Mouse (Mus musculus): ENCODE measurements around the gene Ctdspl2. TPM values are rescaled to one million over a fixed set of nuclear protein-coding genes. Genes with fewer than 3 reads are reported as not detected.
"Not testable (repeated sequence)": the region's sequence is repeated elsewhere in the genome, so short reads cannot be mapped to it uniquely, and the experiment has no call there.

Ctdspl2 gene
- polyA plus RNA-seq, 1 experiment, result 49.9 TPM

DNA sequence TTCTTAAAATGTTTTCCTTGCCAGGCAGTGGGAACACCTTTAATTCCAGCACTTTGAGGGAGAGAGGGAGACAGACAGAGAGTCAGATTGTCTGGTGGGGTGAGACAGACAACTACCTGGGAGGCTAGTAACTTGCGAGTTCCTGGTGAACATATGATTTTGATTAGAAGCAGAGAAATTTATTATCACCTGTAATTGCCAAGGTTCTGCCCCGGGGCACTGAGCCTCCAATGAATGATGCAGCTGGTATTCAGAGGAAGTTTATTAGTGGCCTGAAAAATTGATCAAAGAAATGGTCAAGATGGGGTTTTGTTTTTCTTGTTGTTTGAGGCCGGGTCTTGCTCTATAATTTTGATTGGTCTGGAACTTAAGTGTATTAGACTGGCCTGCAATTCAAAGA, 53.0 kb downstream of the Ctdspl2 start:
- Histone ChIP-seq H3K4me1 (ENCODE audit: control insufficient read depth, insufficient read depth, low read length) (no peaks in the 10 kb centered on the region), H3K27ac (ENCODE audit: insufficient read depth, low read length) (no peak overlapping the region), H3K4me3 (ENCODE audit: insufficient read depth, low read length) (no peak overlapping the region)
- no peak for TF ChIP-seq CTCF (IDR thresholded peaks at IDR 0.05; ENCODE audit: borderline replicate concordance, insufficient read depth, low read length)
- no peak for TF ChIP-seq POLR2A (IDR thresholded peaks at IDR 0.05; ENCODE audit: low read depth, low read length)

DNA sequence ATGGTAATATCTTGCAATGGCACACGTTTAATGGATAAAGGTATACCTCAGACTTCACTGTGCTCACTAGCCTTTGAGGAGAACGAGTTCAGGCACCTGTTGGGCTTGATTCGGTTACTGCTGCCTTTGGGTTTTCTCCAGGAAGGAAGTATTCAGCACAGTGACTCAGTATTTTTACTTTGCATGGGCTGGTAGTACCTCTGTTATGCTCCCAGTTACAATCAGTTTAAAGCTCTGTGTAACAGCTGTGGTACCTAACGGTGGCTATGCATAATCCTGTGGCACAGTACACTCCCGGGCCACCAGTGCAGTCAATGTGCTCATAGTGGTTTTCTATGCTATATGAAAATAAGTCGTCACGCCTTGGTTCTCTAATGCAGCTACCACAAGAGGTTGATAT, 55.6 kb downstream of the Ctdspl2 start:
- no peak overlapping the region for H3K4me3 ChIP-seq (ENCODE audit: insufficient read depth, low read length)
- H3K4me1 ChIP-seq (ENCODE audit: control insufficient read depth, insufficient read depth, low read length), result no peaks in the 10 kb centered on the region
- TF ChIP-seq CTCF (IDR thresholded peaks at IDR 0.05; ENCODE audit: borderline replicate concordance, insufficient read depth, low read length), result no peak
- TF ChIP-seq POLR2A (IDR thresholded peaks at IDR 0.05; ENCODE audit: low read depth, low read length), result no peak
- H3K27ac ChIP-seq (ENCODE audit: insufficient read depth, low read length), result no peak overlapping the region

DNA sequence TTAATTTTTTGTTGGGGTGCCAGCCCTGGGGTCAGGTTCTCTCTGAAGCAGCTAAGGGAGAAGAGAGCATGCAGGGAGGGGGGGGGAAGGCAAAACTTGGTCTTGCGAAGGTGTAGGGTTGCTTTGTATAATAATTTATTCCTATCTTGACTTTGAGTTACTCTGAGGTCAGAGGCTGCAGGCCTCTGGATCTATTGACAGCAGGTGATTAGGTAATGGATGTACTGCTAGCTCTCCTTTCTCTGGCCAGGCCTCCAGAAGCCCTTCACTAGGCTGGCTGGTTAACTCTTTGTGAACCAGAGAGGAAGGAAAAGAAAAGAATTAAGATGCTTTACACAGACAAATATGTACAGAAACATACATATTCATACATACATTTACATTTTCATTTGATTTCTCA, 62.9 kb downstream of the Ctdspl2 start:
- TF ChIP-seq CTCF (IDR thresholded peaks at IDR 0.05; ENCODE audit: borderline replicate concordance, insufficient read depth, low read length) (no peak), POLR2A (IDR thresholded peaks at IDR 0.05; ENCODE audit: low read depth, low read length) (no peak)
- H3K4me3 ChIP-seq (ENCODE audit: insufficient read depth, low read length), result no peak overlapping the region
- H3K27ac ChIP-seq (ENCODE audit: insufficient read depth, low read length), result no peak overlapping the region
- no peaks in the 10 kb centered on the region for H3K4me1 ChIP-seq (ENCODE audit: control insufficient read depth, insufficient read depth, low read length)

DNA sequence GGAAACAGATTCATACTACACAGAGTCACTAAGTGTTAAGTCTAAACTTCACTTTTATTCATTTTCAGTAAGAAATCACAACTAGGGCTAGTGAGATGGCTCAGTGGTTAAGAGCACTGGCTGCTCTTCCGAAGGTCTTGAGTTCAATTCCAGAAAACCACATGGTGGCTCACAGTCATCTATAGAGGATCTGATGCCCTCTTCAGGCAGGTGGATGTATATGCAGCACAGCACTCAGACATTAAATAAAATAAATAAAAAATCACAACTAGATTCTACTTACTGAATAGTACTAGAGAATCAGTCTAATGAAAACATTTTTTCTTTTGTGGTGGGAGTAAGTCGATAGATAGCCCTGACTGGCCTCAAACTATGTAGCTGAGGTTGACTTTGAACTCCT, 66.5 kb downstream of the Ctdspl2 start:
- no peaks in the 10 kb centered on the region for H3K4me1 ChIP-seq (ENCODE audit: control insufficient read depth, insufficient read depth, low read length)
- H3K27ac ChIP-seq (ENCODE audit: insufficient read depth, low read length), result no peak overlapping the region
- no peak overlapping the region for H3K4me3 ChIP-seq (ENCODE audit: insufficient read depth, low read length)
- no peak for TF ChIP-seq POLR2A (IDR thresholded peaks at IDR 0.05; ENCODE audit: low read depth, low read length)
- no peak for TF ChIP-seq CTCF (IDR thresholded peaks at IDR 0.05; ENCODE audit: borderline replicate concordance, insufficient read depth, low read length)

- not testable (repeated sequence) for H3K4me1 ChIP-seq (ENCODE audit: control insufficient read depth, insufficient read depth, low read length); H3K27ac ChIP-seq (ENCODE audit: insufficient read depth, low read length); H3K4me3 ChIP-seq (ENCODE audit: insufficient read depth, low read length)
Measured at GRCm38 (mm10) chr2:122027091-122027490, 71.3 kb downstream of the Ctdspl2 start.

- peak within 1 kb of the TSS; percentile 81 for H3K27ac ChIP-seq (ENCODE audit: insufficient read depth, low read length)
- H3K4me1 ChIP-seq (ENCODE audit: control insufficient read depth, insufficient read depth, low read length), result no peaks in the 10 kb centered on the region
- no peak for TF ChIP-seq CTCF (IDR thresholded peaks at IDR 0.05; ENCODE audit: borderline replicate concordance, insufficient read depth, low read length)
- TF ChIP-seq POLR2A (IDR thresholded peaks at IDR 0.05; ENCODE audit: low read depth, low read length), result peak; percentile 100
- peak within 1 kb of the TSS; percentile 72 for H3K4me3 ChIP-seq (ENCODE audit: insufficient read depth, low read length)
Measured at GRCm38 (mm10) chr2:122027862-122028755, 72.3 kb downstream of the Ctdspl2 start, which contains the start of gene Eif3j1. TSS of gene Eif3j1 (plus strand) at chr2:122028546.

DNA sequence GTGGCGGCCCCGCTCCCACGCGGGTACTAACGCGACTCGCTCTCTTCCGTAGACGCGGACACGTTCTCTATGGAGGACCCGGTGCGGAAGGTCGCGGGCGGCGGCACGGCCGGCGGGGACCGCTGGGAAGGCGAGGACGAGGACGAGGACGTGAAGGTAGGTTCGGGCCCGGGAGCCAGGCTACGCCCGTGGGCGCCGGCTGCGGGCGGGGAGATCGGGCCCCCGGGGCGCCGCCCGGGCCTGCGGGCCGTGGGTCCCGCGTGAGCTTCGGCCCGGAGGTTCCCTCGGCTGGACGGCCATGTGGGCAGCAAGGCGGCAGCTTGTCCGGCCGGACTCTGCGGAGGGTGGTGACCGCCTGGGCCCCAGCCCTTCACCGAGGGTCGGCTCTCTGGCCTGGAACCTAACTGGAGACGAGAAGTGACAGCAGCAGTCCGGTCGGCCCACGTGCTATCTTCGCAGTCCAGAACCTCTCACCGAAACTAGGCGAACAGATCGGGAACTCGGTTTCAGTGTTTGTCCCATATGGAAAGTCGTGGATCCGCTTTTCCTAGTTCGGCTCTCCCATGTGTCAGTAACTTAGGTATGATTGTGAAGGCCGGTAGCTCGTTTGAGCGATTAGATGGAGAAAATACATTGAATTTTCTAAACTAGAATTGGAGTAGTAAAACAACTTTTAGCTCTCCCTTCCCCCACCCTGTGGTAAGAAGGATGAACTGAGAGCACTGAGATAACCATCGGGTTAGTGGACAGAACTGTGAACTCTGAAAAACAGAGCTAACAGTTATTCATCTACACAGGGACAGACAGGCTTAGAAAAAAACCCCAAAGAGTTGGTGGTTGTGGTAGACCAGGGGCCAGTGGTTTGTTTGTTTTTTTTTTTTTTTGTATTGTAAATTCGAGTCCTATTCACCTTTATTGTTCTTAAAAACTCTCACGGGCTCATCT, 73.2 kb downstream of the Ctdspl2 start:
- no peak for TF ChIP-seq CTCF (IDR thresholded peaks at IDR 0.05; ENCODE audit: borderline replicate concordance, insufficient read depth, low read length)
- no peak for TF ChIP-seq POLR2A (IDR thresholded peaks at IDR 0.05; ENCODE audit: low read depth, low read length)
- Histone ChIP-seq H3K4me1 (ENCODE audit: control insufficient read depth, insufficient read depth, low read length) (no peaks in the 10 kb centered on the region), H3K27ac (ENCODE audit: insufficient read depth, low read length) (peak overlapping the region; percentile 24), H3K4me3 (ENCODE audit: insufficient read depth, low read length) (peak overlapping the region; percentile 72)

- Histone ChIP-seq H3K4me3 (ENCODE audit: insufficient read depth, low read length) (no peak overlapping the region), H3K4me1 (ENCODE audit: control insufficient read depth, insufficient read depth, low read length) (no peaks in the 10 kb centered on the region), H3K27ac (ENCODE audit: insufficient read depth, low read length) (no peak overlapping the region)
- TF ChIP-seq CTCF (IDR thresholded peaks at IDR 0.05; ENCODE audit: borderline replicate concordance, insufficient read depth, low read length) (no peak), POLR2A (IDR thresholded peaks at IDR 0.05; ENCODE audit: low read depth, low read length) (no peak)
Measured at GRCm38 (mm10) chr2:122031970-122032369, 76.2 kb downstream of the Ctdspl2 start.

DNA sequence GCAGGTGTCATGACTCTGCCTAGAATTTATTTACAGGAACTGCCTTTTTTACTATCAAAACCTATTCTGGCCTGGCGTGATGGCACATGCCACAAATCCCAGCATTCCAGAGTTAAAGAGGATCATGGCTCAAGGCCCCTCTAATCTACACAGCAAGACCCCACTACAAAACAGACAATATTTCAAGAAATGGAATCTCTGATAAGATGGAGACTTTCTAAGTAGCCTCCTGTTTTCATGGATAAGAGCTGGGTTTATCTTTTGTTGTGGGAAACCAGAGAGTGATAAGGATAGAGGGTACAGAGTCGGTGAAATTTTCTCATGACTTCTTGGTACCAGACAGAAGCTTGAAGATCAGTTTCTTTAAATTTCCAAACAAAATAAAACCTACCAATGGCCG, 80.3 kb downstream of the Ctdspl2 start:
- TF ChIP-seq CTCF (IDR thresholded peaks at IDR 0.05; ENCODE audit: borderline replicate concordance, insufficient read depth, low read length), result no peak
- no peak for TF ChIP-seq POLR2A (IDR thresholded peaks at IDR 0.05; ENCODE audit: low read depth, low read length)
- Histone ChIP-seq H3K27ac (ENCODE audit: insufficient read depth, low read length) (no peak overlapping the region), H3K4me1 (ENCODE audit: control insufficient read depth, insufficient read depth, low read length) (no peaks in the 10 kb centered on the region)

DNA sequence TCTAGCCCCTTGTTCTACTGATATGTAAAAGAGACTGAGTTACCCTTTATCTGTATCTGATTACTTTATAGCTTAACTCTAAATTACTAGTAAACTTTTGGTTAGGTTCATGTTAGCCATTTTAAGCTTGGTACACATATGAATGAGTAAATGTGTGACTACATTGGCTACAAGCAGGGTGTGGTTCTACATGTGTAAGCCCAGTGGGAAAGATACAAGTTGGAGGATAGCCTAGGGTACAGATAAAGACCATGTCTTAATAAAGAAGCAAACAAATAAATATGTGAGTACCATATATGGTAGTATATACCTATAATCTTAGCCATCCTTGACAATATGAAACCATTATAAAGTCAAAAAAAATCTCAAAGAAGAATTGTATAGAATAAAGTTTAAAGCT, 88.1 kb downstream of the Ctdspl2 start:
- no peak overlapping the region for H3K4me3 ChIP-seq (ENCODE audit: insufficient read depth, low read length)
- TF ChIP-seq CTCF (IDR thresholded peaks at IDR 0.05; ENCODE audit: borderline replicate concordance, insufficient read depth, low read length) (no peak), POLR2A (IDR thresholded peaks at IDR 0.05; ENCODE audit: low read depth, low read length) (no peak)
- H3K4me1 ChIP-seq (ENCODE audit: control insufficient read depth, insufficient read depth, low read length), result no peaks in the 10 kb centered on the region
- no peak overlapping the region for H3K27ac ChIP-seq (ENCODE audit: insufficient read depth, low read length)

More for the DNA sequence above, 80.3 kb downstream of the Ctdspl2 start:
- no peak overlapping the region for H3K4me3 ChIP-seq (ENCODE audit: insufficient read depth, low read length)
